Mouse (Mus musculus): ENCODE measurements around the gene Hs3st6. TPM values are rescaled to one million over a fixed set of nuclear protein-coding genes. Genes with fewer than 3 reads are reported as not detected.

Hs3st6 gene
- 0.72 TPM in 1 of 2 replicates, not detected in the other for polyA plus RNA-seq (2011; ENCODE audit: insufficient read depth, insufficient read length, low read depth, missing spikeins)

- Histone ChIP-seq H3K4me3 (ENCODE audit: low read depth, low read length) (peak within 1 kb of the TSS; percentile 63), H3K4me1 (ENCODE audit: control insufficient read depth, insufficient read depth, low read length) (no peaks in the 10 kb centered on the region), H3K36me3 (ENCODE audit: control insufficient read depth, insufficient read depth, low read length, poor library complexity, severe bottlenecking) (no peaks in the 10 kb centered on the region), H3K27ac (ENCODE audit: insufficient read depth, low read length) (no peak within 1 kb of the TSS), H3K9me3 (replicated peaks; ENCODE audit: control insufficient read depth, insufficient read depth, low read length, poor library complexity, severe bottlenecking) (no peaks in the 10 kb centered on the region), H3K9ac (ENCODE audit: low read depth, poor library complexity, severe bottlenecking) (peak within 1 kb of the TSS; percentile 40), H3K27me3 (ENCODE audit: control insufficient read depth, insufficient read depth, low read length, poor library complexity, severe bottlenecking) (no peaks in the 10 kb centered on the region)
- TF ChIP-seq CTCF (IDR thresholded peaks at IDR 0.05; ENCODE audit: low read depth, low read length): no peak
- no peak for TF ChIP-seq EP300 (IDR thresholded peaks at IDR 0.05; ENCODE audit: insufficient read depth, low read depth, low read length)
- no peak for TF ChIP-seq POLR2A (IDR thresholded peaks at IDR 0.05; ENCODE audit: insufficient read depth, low read length)
Observed at GRCm38 (mm10) chr17:24752415-24753394, at the start of gene Hs3st6. TSS of gene Hs3st6 (plus strand) at chr17:24752988.

- Histone ChIP-seq H3K9me3 (replicated peaks; ENCODE audit: control insufficient read depth, insufficient read depth, low read length, poor library complexity, severe bottlenecking) (no peaks in the 10 kb centered on the region), H3K36me3 (ENCODE audit: control insufficient read depth, insufficient read depth, low read length, poor library complexity, severe bottlenecking) (peaks cover 17% of the 10 kb centered on the region), H3K27me3 (ENCODE audit: control insufficient read depth, insufficient read depth, low read length, poor library complexity, severe bottlenecking) (no peaks in the 10 kb centered on the region), H3K9ac (ENCODE audit: low read depth, poor library complexity, severe bottlenecking) (no peak overlapping the region), H3K4me1 (ENCODE audit: control insufficient read depth, insufficient read depth, low read length) (no peaks in the 10 kb centered on the region), H3K27ac (ENCODE audit: insufficient read depth, low read length) (no peak overlapping the region), H3K4me3 (ENCODE audit: low read depth, low read length) (no peak overlapping the region)
- TF ChIP-seq EP300 (IDR thresholded peaks at IDR 0.05; ENCODE audit: insufficient read depth, low read depth, low read length) (no peak), POLR2A (IDR thresholded peaks at IDR 0.05; ENCODE audit: insufficient read depth, low read length) (no peak), CTCF (IDR thresholded peaks at IDR 0.05; ENCODE audit: low read depth, low read length) (no peak)
Observed at GRCm38 (mm10) chr17:24705821-24706220, 47.0 kb upstream of the Hs3st6 start.

- TF ChIP-seq EP300 (IDR thresholded peaks at IDR 0.05; ENCODE audit: insufficient read depth, low read depth, low read length): 0 out of 2 replicates have a peak, but pooled peaks have one; percentile 26
- no peak for TF ChIP-seq CTCF (IDR thresholded peaks at IDR 0.05; ENCODE audit: low read depth, low read length)
- TF ChIP-seq POLR2A (IDR thresholded peaks at IDR 0.05; ENCODE audit: insufficient read depth, low read length): peak; percentile 58
- Histone ChIP-seq H3K4me3 (ENCODE audit: low read depth, low read length) (peak within 1 kb of the TSS; percentile 84), H3K4me1 (ENCODE audit: control insufficient read depth, insufficient read depth, low read length) (no peaks in the 10 kb centered on the region), H3K9me3 (replicated peaks; ENCODE audit: control insufficient read depth, insufficient read depth, low read length, poor library complexity, severe bottlenecking) (no peaks in the 10 kb centered on the region), H3K36me3 (ENCODE audit: control insufficient read depth, insufficient read depth, low read length, poor library complexity, severe bottlenecking) (peaks cover 11% of the 10 kb centered on the region), H3K27ac (ENCODE audit: insufficient read depth, low read length) (peak within 1 kb of the TSS; percentile 58), H3K27me3 (ENCODE audit: control insufficient read depth, insufficient read depth, low read length, poor library complexity, severe bottlenecking) (no peaks in the 10 kb centered on the region), H3K9ac (ENCODE audit: low read depth, poor library complexity, severe bottlenecking) (peak within 1 kb of the TSS; percentile 59)
Observed at GRCm38 (mm10) chr17:24706982-24707800, 45.6 kb upstream of the Hs3st6 start, which contains the start of gene Tbl3. TSS of gene Tbl3 (minus strand) at chr17:24707660.

DNA sequence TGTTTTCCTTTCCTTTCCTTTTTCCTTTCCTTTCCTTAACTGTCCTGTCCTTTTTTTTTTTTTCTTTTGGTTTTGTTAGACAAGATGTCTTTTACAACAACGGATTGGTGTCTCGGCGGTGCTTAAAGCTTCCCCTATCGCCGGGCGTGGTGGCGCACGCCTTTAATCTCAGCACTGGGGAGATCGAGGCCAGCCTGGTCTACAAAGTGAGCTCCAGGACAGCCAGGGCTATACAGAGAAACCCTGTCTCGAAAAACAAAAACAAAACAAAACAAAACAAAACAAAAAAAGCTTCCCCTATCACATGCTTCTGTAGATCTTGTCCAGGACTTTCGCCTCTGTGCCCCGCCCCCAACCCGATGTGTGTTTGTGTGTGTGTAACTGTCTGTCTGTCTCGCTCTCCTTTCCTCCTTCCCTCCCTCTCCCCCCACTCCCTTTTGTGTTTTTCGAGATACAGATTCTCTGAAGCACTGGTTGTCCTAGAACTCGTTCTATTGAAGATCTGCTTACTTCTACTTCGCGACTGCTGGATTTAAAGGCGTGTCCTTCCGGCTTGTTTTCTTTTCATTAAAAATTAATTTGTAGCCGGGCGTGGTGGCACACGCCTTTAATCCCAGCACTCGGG is 44.9 kb upstream of the Hs3st6 start:
- Histone ChIP-seq H3K9ac (ENCODE audit: low read depth, poor library complexity, severe bottlenecking) (peak overlapping the region; percentile 59), H3K9me3 (replicated peaks; ENCODE audit: control insufficient read depth, insufficient read depth, low read length, poor library complexity, severe bottlenecking) (no peaks in the 10 kb centered on the region), H3K4me3 (ENCODE audit: low read depth, low read length) (peak overlapping the region; percentile 84), H3K4me1 (ENCODE audit: control insufficient read depth, insufficient read depth, low read length) (no peaks in the 10 kb centered on the region), H3K36me3 (ENCODE audit: control insufficient read depth, insufficient read depth, low read length, poor library complexity, severe bottlenecking) (peaks cover 10% of the 10 kb centered on the region), H3K27ac (ENCODE audit: insufficient read depth, low read length) (peak overlapping the region; percentile 58), H3K27me3 (ENCODE audit: control insufficient read depth, insufficient read depth, low read length, poor library complexity, severe bottlenecking) (no peaks in the 10 kb centered on the region)
- TF ChIP-seq POLR2A (IDR thresholded peaks at IDR 0.05; ENCODE audit: insufficient read depth, low read length): no peak
- no peak for TF ChIP-seq CTCF (IDR thresholded peaks at IDR 0.05; ENCODE audit: low read depth, low read length)
- no peak for TF ChIP-seq EP300 (IDR thresholded peaks at IDR 0.05; ENCODE audit: insufficient read depth, low read depth, low read length)

GRCm38 (mm10) chr17:24708646-24709045 is 44.1 kb upstream of the Hs3st6 start:
- no peak overlapping the region; the same call in 1 of the 2 replicates for H3K9ac ChIP-seq (ENCODE audit: low read depth, poor library complexity, severe bottlenecking)
- H3K4me1 ChIP-seq (ENCODE audit: control insufficient read depth, insufficient read depth, low read length): no peaks in the 10 kb centered on the region
- H3K9me3 ChIP-seq (replicated peaks; ENCODE audit: control insufficient read depth, insufficient read depth, low read length, poor library complexity, severe bottlenecking): no peaks in the 10 kb centered on the region
- H3K4me3 ChIP-seq (ENCODE audit: low read depth, low read length): no peak overlapping the region
- TF ChIP-seq CTCF (IDR thresholded peaks at IDR 0.05; ENCODE audit: low read depth, low read length) (no peak), EP300 (IDR thresholded peaks at IDR 0.05; ENCODE audit: insufficient read depth, low read depth, low read length) (no peak), POLR2A (IDR thresholded peaks at IDR 0.05; ENCODE audit: insufficient read depth, low read length) (no peak)
- peaks cover 10% of the 10 kb centered on the region for H3K36me3 ChIP-seq (ENCODE audit: control insufficient read depth, insufficient read depth, low read length, poor library complexity, severe bottlenecking)
- no peak overlapping the region for H3K27ac ChIP-seq (ENCODE audit: insufficient read depth, low read length)
- no peaks in the 10 kb centered on the region for H3K27me3 ChIP-seq (ENCODE audit: control insufficient read depth, insufficient read depth, low read length, poor library complexity, severe bottlenecking)
